Mouse (Mus musculus): Measurements from ENCODE around the gene Tmem131. TPM values are rescaled to one million over a fixed set of nuclear protein-coding genes. Genes with fewer than 3 reads are reported as not detected.

Gene Tmem131
- polyA plus RNA-seq (2012; rRNA removed): 43.7 and 44.5 TPM in 2 replicates

GRCm38 (mm10) chr1:36943653-36944052, at the start of gene Tmem131:
Gene Tmem131, minus strand, starts transcription at chr1:36943666.

GRCm38 (mm10) chr1:36761568-36761967, 181.9 kb downstream of the Tmem131 start, which contains the start of gene Zap70:
Gene Zap70, plus strand, starts transcription at chr1:36761798.

Other genes with a start within 250 kb of the Tmem131 start
- gene 4933424G06Rik, start 233.5 kb downstream of the Tmem131 start, polyA plus RNA-seq (2012; rRNA removed): 0.09 and 0.26 TPM in 2 replicates
- gene Actr1b, start 229.2 kb downstream of the Tmem131 start, polyA plus RNA-seq (2012; rRNA removed): 205 and 209 TPM in 2 replicates
- gene Zap70, start 181.9 kb downstream of the Tmem131 start, polyA plus RNA-seq (2012; rRNA removed): 0.91 and 0.95 TPM in 2 replicates
- 0.53 and 0.66 TPM in 2 replicates for gene Vwa3b, start 82.9 kb upstream of the Tmem131 start, polyA plus RNA-seq (2012; rRNA removed)

Data from central nervous system, embryonic 14 days (tissue).